Mouse (Mus musculus): Measurements from ENCODE around the gene Scube3.

- TF ChIP-seq CTCF (IDR thresholded peaks at IDR 0.05) (no peak), EP300 (IDR thresholded peaks at IDR 0.05; ENCODE audit: insufficient read depth, low read depth, low read length) (no peak), POLR2A (IDR thresholded peaks at IDR 0.05; ENCODE audit: insufficient read depth, low read depth, low read length) (no peak)
Observed at GRCm38 (mm10) chr17:28141771-28142699, at the start of gene Scube3.

Data from heart, adult 2 months (tissue).